25 mouse cellular contexts compared by ENCODE assay signal in the genomic region with DNA sequence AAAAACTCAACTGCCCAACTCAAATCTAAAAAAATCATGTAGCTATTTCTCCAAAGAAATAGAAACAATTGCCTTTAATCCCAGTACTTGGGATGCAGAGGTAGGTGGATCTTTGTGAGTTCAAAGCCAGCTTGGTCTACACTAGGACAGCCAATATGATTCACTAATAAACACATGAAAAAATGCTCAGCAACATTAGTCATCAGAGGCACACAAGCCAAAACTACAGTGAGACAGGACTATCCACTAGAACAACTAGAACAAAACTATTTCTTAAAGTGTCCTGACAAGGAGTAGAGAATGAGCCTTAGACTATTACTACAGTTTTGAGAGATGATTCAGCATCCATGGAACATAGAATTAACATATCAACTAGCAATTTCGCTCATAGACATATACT. TPM values are rescaled to one million over a fixed set of nuclear protein-coding genes. Genes with fewer than 3 reads are reported as not detected.
"Had no signal": no experiment of that assay in that cellular context is flagged by ENCODE, and none has a peak within 500 bp of the region (broad histone marks: within the 10 kb centered on the region; RNA-seq: fewer than 3 reads in every experiment).

No protein-coding gene starts in this region.

- H3K4me2 ChIP-seq: lung, embryonic 14.5 days; midbrain, embryonic 12.5 days; neural tube, embryonic 13.5 days; neural tube, embryonic 15.5 days had no signal

- DNase-seq: lung, adult 18-20 months; lung, embryonic 14.5 days; lung, postnatal 10 days; lung, postnatal 4 days; midbrain, embryonic 14.5 days; retina, postnatal 1 day; right cerebral cortex, adult 18-20 months; right cerebral cortex, postnatal 25 days; right cerebral cortex, postnatal 4 days; spleen, adult 18-20 months; thymus, adult 18-20 months; thymus, postnatal 14 days; thymus, postnatal 36 days had no signal

- H3K27ac ChIP-seq: midbrain, embryonic 10.5 days; midbrain, embryonic 12.5 days; neural tube, embryonic 13.5 days; neural tube, embryonic 15.5 days had no signal

- H3K9ac ChIP-seq: lung, embryonic 14.5 days; midbrain, embryonic 12.5 days; neural tube, embryonic 13.5 days; neural tube, embryonic 15.5 days had no signal

- H3K4me1 ChIP-seq: midbrain, embryonic 10.5 days; midbrain, embryonic 12.5 days had no signal

- ATAC-seq: midbrain, embryonic 16.5 days had no signal

- H3K9me3 ChIP-seq: midbrain, embryonic 10.5 days; midbrain, embryonic 12.5 days; neural tube, embryonic 13.5 days; neural tube, embryonic 15.5 days had no signal

- H3K27me3 ChIP-seq: midbrain, embryonic 12.5 days; neural tube, embryonic 13.5 days; neural tube, embryonic 15.5 days had no signal

- H3K4me3 ChIP-seq: midbrain, embryonic 10.5 days; midbrain, embryonic 12.5 days; myocyte; neural tube, embryonic 13.5 days; neural tube, embryonic 15.5 days had no signal

RNA-seq across cellular contexts. Expression of a gene that starts 17.9 kb away (rescaled TPM):
- total RNA-seq: megakaryocyte, adult 5-6 weeks had no signal
- polyA plus RNA-seq: lung, embryonic 16.5 days; neural tube, embryonic 15.5 days had no signal

RNA-seq across cellular contexts. Expression of a gene that starts 22.3 kb away (rescaled TPM):
- total RNA-seq: megakaryocyte, adult 5-6 weeks had no signal
- polyA plus RNA-seq: lung, embryonic 14.5 days; lung, embryonic 16.5 days; midbrain, embryonic 12.5 days; midbrain, embryonic 14.5 days; midbrain, embryonic 16.5 days; neural tube, embryonic 13.5 days; neural tube, embryonic 15.5 days; small intestine, adult 2 months; stomach, embryonic 14.5 days; stomach, embryonic 16.5 days; thymus, postnatal 0 days had no signal
